Mouse (Mus musculus): ENCODE data around the gene Nkx2-9. TPM values are rescaled to one million over a fixed set of nuclear protein-coding genes. Genes with fewer than 3 reads are reported as not detected.

Gene Nkx2-9
- total RNA-seq (2015) (not detected in 2 replicates), total RNA-seq (2017) (not detected in 2 replicates)

- no peak for ATAC-seq (replicated peaks; ENCODE audit: poor library complexity)
Measured at GRCm38 (mm10) chr12:56612761-56613437, at the start of gene Nkx2-9. Gene Nkx2-9, minus strand, starts transcription at chr12:56613284.

- peak; percentile 54; the same call in 1 of the 2 replicates for ATAC-seq (replicated peaks; ENCODE audit: poor library complexity)
Measured at GRCm38 (mm10) chr12:56637181-56637566, 24.1 kb upstream of the Nkx2-9 start.

- peak; percentile 58 for ATAC-seq (replicated peaks; ENCODE audit: poor library complexity)
Measured at GRCm38 (mm10) chr12:56636534-56637180, 23.6 kb upstream of the Nkx2-9 start.

GRCm38 (mm10) chr12:56616088-56616487, 3.0 kb upstream of the Nkx2-9 start:
- ATAC-seq (replicated peaks; ENCODE audit: poor library complexity) = no peak

GRCm38 (mm10) chr12:56615391-56615790, 2.3 kb upstream of the Nkx2-9 start:
- no peak for ATAC-seq (replicated peaks; ENCODE audit: poor library complexity)

GRCm38 (mm10) chr12:56614513-56614912, 1.4 kb upstream of the Nkx2-9 start:
- ATAC-seq (replicated peaks; ENCODE audit: poor library complexity) = no peak

GRCm38 (mm10) chr12:56613916-56614510, 929 bp upstream of the Nkx2-9 start:
- ATAC-seq (replicated peaks; ENCODE audit: poor library complexity) = no peak

GRCm38 (mm10) chr12:56613438-56613830, 350 bp upstream of the Nkx2-9 start:
- ATAC-seq (replicated peaks; ENCODE audit: poor library complexity) = no peak

GRCm38 (mm10) chr12:56612349-56612735, 742 bp downstream of the Nkx2-9 start:
- no peak for ATAC-seq (replicated peaks; ENCODE audit: poor library complexity)

GRCm38 (mm10) chr12:56611504-56612348, 1.4 kb downstream of the Nkx2-9 start:
- peak; percentile 23; the same call in 1 of the 2 replicates for ATAC-seq (replicated peaks; ENCODE audit: poor library complexity)

- no peak for ATAC-seq (replicated peaks; ENCODE audit: poor library complexity)
Measured at GRCm38 (mm10) chr12:56610851-56611250, 2.2 kb downstream of the Nkx2-9 start.

GRCm38 (mm10) chr12:56591722-56592121, 21.4 kb downstream of the Nkx2-9 start:
- 0 out of 2 replicates have a peak, but pooled peaks have one; percentile 31 for ATAC-seq (replicated peaks; ENCODE audit: poor library complexity)

- ATAC-seq (replicated peaks; ENCODE audit: poor library complexity) = no peak
Measured at GRCm38 (mm10) chr12:56587830-56588229, 25.3 kb downstream of the Nkx2-9 start.

Other genes with a start within 250 kb of the Nkx2-9 start
- gene Nkx2-1, start 76.4 kb downstream of the Nkx2-9 start, total RNA-seq (2015) = not detected in 2 replicates
- not detected in 2 replicates for gene Nkx2-1, start 76.4 kb downstream of the Nkx2-9 start, total RNA-seq (2017)
- gene Pax9, start 78.5 kb upstream of the Nkx2-9 start, total RNA-seq (2015) = not detected in 2 replicates
- gene Pax9, start 78.5 kb upstream of the Nkx2-9 start, total RNA-seq (2017) = not detected in 2 replicates

Measured in megakaryocyte progenitor cell, adult 5-6 weeks (primary cell).